Mouse (Mus musculus) midbrain, embryonic 16.5 days (tissue): ENCODE results near the gene AC124502.3. TPM values are rescaled to one million over a fixed set of nuclear protein-coding genes. Genes with fewer than 3 reads are reported as not detected.
"Not testable (repeated sequence)": the region's sequence is repeated elsewhere in the genome, so short reads cannot be mapped to it uniquely, and the experiment has no call there.

ENCODE experiments used
- ATAC-seq: fragments of 200-750 bp; cut with Nextera tagmentation; 2 replicates; pipeline ENCODE4 v1.8.0; 2017; ENCODE audit warnings: moderate TSS enrichment
- H3K27ac ChIP-seq: fragments of 300-500 bp; sonication (generic); 2 replicates; pipeline ENCODE4 v1.5.1; 2014; ENCODE audit warnings: mild to moderate bottlenecking, low read length, mixed read lengths
- H3K27me3 ChIP-seq: fragments of 300-500 bp; sonication (generic); 2 replicates; pipeline ENCODE4 v1.6.1; 2014; ENCODE audit warnings: low read depth, low read length, mixed read lengths; ENCODE audit not compliant: control insufficient read depth, insufficient read depth
- H3K36me3 ChIP-seq: fragments of 300-500 bp; sonication (generic); 2 replicates; pipeline ENCODE4 v1.6.1; 2014; ENCODE audit warnings: mild to moderate bottlenecking, low read length, moderate library complexity, mixed read lengths; ENCODE audit not compliant: control insufficient read depth, insufficient read depth
- H3K4me1 ChIP-seq: fragments of 300-500 bp; sonication (generic); 2 replicates; pipeline ENCODE4 v1.6.1; 2014; ENCODE audit warnings: mild to moderate bottlenecking, low read length, mixed read lengths; ENCODE audit not compliant: control insufficient read depth, insufficient read depth
- H3K4me2 ChIP-seq: fragments of 300-500 bp; sonication (generic); 2 replicates; pipeline ENCODE4 v1.6.1; 2014; ENCODE audit warnings: mild to moderate bottlenecking, low read length, mixed read lengths
- H3K4me3 ChIP-seq: fragments of 300-500 bp; sonication (generic); 2 replicates; pipeline ENCODE4 v1.5.1; 2014; ENCODE audit warnings: low read depth, mild to moderate bottlenecking, low read length, moderate library complexity, mixed read lengths
- H3K9ac ChIP-seq: fragments of 300-500 bp; sonication (generic); 2 replicates; pipeline ENCODE4 v1.6.1; 2014; ENCODE audit warnings: low read depth, low read length, mixed read lengths
- H3K9me3 ChIP-seq: fragments of 300-500 bp; sonication (generic); replicated peaks from 2 replicates; pipeline ENCODE4 v1.6.1; 2014; ENCODE audit warnings: mild to moderate bottlenecking, low read length, mixed read lengths; ENCODE audit not compliant: control insufficient read depth, poor library complexity, severe bottlenecking
- WGBS: fragments of 180-500 bp; shearing (Covaris S2); extraction: QIAGEN DNeasy Blood & Tissue Kit; methylation state at CpG from one replicate; pipeline ENCODE4 v1.1.7; 2014; 5-methylcytosine and 5-hydroxymethylcytosine counted together
- polyA plus RNA-seq: library from polyadenylated mRNA; unstranded; fragments of >200 nt; fragmentation: Nextera tagmentation; extraction: Ambion mirVana; gene quantifications from 2 replicates; pipeline ENCODE4 v1.2.1, GENCODE M21; 2015

AC124502.3 gene
- polyA plus RNA-seq, 1 experiment from 2014 or later = 2.9 TPM

GRCm38 (mm10) chr19:4999445-5000140 lies 39.1 kb upstream of the AC124502.3 start:
- WGBS = 69% methylated on average over 6 of the region's 6 CpGs
- no peak for ATAC-seq

DNA sequence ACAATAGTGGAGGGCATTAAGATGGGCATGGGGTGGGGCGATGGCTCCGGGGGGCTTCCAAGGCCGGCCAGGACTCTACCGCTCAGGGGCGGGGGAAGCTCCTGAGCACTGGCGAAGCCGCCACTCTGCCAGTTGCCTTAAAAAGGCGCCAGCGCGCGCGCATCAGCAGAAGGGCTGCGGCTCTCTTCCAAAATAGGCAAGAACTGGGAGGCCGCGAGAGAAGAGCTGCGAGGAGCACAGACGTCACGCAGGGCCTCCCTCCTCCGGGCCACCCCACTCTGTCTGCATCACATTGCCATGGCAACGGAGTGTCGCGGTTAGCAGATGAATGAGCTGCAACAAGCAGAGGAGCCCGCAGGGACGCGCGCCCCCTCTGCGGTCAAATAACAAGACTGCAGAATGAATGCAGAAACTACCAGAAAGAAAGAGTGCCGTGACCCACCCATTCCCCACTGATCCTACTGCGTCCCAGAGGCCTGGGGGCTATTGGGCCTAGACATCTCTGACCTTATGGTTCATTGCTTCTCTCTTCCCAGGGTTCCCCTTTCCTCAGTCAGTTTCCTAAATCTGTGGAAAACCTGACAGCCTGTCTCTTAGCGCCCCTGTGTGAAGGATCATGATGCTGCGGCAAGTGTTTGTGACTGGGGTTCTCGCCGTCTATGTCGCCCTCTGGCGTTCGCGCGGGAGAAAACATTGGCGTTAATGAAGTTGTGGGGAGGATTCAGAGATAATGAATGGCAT lies 36.9 kb upstream of the AC124502.3 start:
- no peaks in the 10 kb centered on the region for H3K27me3 ChIP-seq
- H3K9ac ChIP-seq = peak overlapping the region; percentile 66
- H3K4me1 ChIP-seq = peaks cover 24% of the 10 kb centered on the region
- peak overlapping the region; percentile 72 for H3K4me2 ChIP-seq
- peak overlapping the region; percentile 95 for H3K27ac ChIP-seq
- WGBS = under 1% methylated on average over 39 of the region's 39 CpGs
- H3K36me3 ChIP-seq = no peaks in the 10 kb centered on the region
- H3K9me3 ChIP-seq = no peaks in the 10 kb centered on the region
- peak; percentile 98 for ATAC-seq
- peak overlapping the region; percentile 41 for H3K4me3 ChIP-seq

More at GRCm38 (mm10) chr19:4999445-5000140, 39.1 kb upstream of the AC124502.3 start:
- no peak overlapping the region for H3K4me3 ChIP-seq
- H3K4me2 ChIP-seq = peak overlapping the region; percentile 38
- no peaks in the 10 kb centered on the region for H3K9me3 ChIP-seq
- H3K27me3 ChIP-seq = no peaks in the 10 kb centered on the region
- H3K4me1 ChIP-seq = peaks cover 28% of the 10 kb centered on the region
- H3K36me3 ChIP-seq = no peaks in the 10 kb centered on the region
- no peak overlapping the region for H3K27ac ChIP-seq
- H3K9ac ChIP-seq = no peak overlapping the region

DNA sequence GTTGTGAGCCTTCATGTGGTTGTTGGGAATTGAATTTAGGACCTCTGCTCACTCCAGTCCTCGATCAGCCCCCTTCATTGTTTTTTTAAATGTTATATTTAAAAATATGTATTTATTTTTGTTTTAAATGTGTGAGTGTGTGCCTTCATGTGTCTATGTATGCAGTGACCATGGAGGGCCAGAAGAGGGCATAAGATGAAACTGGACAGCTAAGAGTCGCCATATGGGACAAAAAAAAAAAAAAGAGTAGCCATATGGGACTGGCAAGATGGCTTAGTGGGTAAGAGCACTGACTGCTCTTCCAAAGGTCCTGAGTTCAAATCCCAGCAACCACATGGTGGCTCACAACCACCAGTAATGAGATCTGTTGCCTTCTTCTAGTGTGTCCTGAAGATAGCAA lies 35.0 kb upstream of the AC124502.3 start:
- not testable (repeated sequence) for ATAC-seq, H3K9ac ChIP-seq, H3K9me3 ChIP-seq, H3K4me3 ChIP-seq, H3K27ac ChIP-seq, H3K4me2 ChIP-seq, H3K36me3 ChIP-seq, H3K27me3 ChIP-seq
- peaks cover 17% of the 10 kb centered on the region for H3K4me1 ChIP-seq
- WGBS = 60% methylated on average over 2 of the region's 2 CpGs

DNA sequence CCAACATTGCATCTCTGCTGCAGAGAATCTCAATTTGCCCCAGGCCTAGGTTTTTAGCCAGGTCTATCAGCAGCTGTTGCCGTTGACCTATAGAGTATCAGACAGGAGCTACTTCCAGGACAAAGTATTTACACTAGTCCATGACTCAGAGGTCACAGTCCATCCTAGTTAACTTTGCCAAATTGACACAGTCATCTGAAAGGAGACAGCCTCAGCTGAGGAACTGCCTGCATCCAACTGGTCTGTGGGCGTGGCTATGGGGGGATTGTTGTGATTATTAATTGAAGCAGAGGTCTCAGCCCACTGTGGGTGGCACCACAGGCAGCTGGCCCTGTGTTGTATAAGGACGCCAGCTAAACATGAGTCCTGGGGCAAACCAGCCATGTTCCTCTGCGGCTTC lies 33.8 kb upstream of the AC124502.3 start:
- Histone ChIP-seq H3K27me3 (no peaks in the 10 kb centered on the region), H3K4me3 (no peak overlapping the region), H3K27ac (no peak overlapping the region), H3K4me2 (no peak overlapping the region), H3K36me3 (no peaks in the 10 kb centered on the region), H3K4me1 (peaks cover 4% of the 10 kb centered on the region), H3K9me3 (no peaks in the 10 kb centered on the region), H3K9ac (no peak overlapping the region)
- WGBS = 73% methylated on average over 4 of the region's 4 CpGs
- no peak for ATAC-seq

GRCm38 (mm10) chr19:5013138-5013537 lies 25.6 kb upstream of the AC124502.3 start:
- Histone ChIP-seq H3K4me2 (no peak overlapping the region), H3K36me3 (no peaks in the 10 kb centered on the region), H3K27me3 (no peaks in the 10 kb centered on the region), H3K9ac (no peak overlapping the region), H3K4me1 (no peaks in the 10 kb centered on the region), H3K9me3 (no peaks in the 10 kb centered on the region), H3K27ac (no peak overlapping the region), H3K4me3 (no peak overlapping the region)
- WGBS = 75% methylated on average over 8 of the region's 8 CpGs
- ATAC-seq = no peak

DNA sequence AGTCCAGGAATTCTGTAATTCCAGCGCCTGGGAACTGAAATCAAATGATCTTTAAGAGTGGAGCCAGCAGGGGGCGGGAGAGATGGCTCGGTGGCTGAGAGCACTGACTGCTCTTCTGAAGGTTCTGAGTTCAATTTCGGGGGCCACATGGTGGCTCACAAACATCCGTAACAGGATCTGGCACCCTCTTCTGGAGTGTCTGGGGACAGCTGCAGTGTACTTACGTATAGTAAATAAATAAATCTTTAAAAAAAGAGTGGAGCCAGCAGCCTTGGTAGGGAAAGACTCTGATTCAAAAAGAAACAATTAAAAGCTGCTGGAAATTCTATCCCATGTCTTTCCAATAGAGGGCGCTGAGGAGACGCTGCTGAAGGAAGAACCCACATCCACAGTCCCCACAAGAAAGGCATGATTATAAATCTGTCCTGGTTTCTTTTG lies 23.7 kb upstream of the AC124502.3 start:
- ATAC-seq = no peak
- Histone ChIP-seq H3K9ac (no peak overlapping the region), H3K4me3 (no peak overlapping the region), H3K27ac (no peak overlapping the region), H3K27me3 (no peaks in the 10 kb centered on the region), H3K4me2 (no peak overlapping the region), H3K9me3 (no peaks in the 10 kb centered on the region), H3K36me3 (no peaks in the 10 kb centered on the region), H3K4me1 (no peaks in the 10 kb centered on the region)
- whole genome bisulfite sequencing = 12% methylated on average over 8 of the region's 8 CpGs

GRCm38 (mm10) chr19:5016221-5016742 lies 22.4 kb upstream of the AC124502.3 start:
- Histone ChIP-seq H3K4me2 (no peak overlapping the region), H3K9me3 (no peaks in the 10 kb centered on the region), H3K4me3 (no peak overlapping the region), H3K9ac (no peak overlapping the region), H3K27ac (no peak overlapping the region), H3K36me3 (no peaks in the 10 kb centered on the region), H3K27me3 (no peaks in the 10 kb centered on the region), H3K4me1 (no peaks in the 10 kb centered on the region)
- no peak for ATAC-seq
- 51% methylated on average over 10 of the region's 10 CpGs for WGBS

- WGBS = 22% methylated on average over 12 of the region's 12 CpGs
- ATAC-seq = no peak
- H3K27ac ChIP-seq = no peak overlapping the region
Measured at GRCm38 (mm10) chr19:5016782-5017181, 21.9 kb upstream of the AC124502.3 start.

GRCm38 (mm10) chr19:5017611-5018010 lies 21.1 kb upstream of the AC124502.3 start:
- H3K27me3 ChIP-seq = no peaks in the 10 kb centered on the region
- H3K9me3 ChIP-seq = no peaks in the 10 kb centered on the region
- no peak overlapping the region for H3K4me2 ChIP-seq
- H3K27ac ChIP-seq = no peak overlapping the region
- no peak overlapping the region for H3K9ac ChIP-seq
- no peak overlapping the region for H3K4me3 ChIP-seq
- WGBS = 85% methylated on average over 4 of the region's 4 CpGs
- H3K36me3 ChIP-seq = no peaks in the 10 kb centered on the region
- H3K4me1 ChIP-seq = no peaks in the 10 kb centered on the region
- ATAC-seq = no peak

More at GRCm38 (mm10) chr19:5016782-5017181, 21.9 kb upstream of the AC124502.3 start:
- Histone ChIP-seq H3K4me1 (no peaks in the 10 kb centered on the region), H3K27me3 (no peaks in the 10 kb centered on the region), H3K9me3 (no peaks in the 10 kb centered on the region), H3K36me3 (no peaks in the 10 kb centered on the region), H3K9ac (no peak overlapping the region), H3K4me2 (no peak overlapping the region), H3K4me3 (no peak overlapping the region)
